Mouse (Mus musculus) adrenal gland, adult 8-10 months (tissue): ENCODE data around the gene Rabep1. TPM values are rescaled to one million over a fixed set of nuclear protein-coding genes. Genes with fewer than 3 reads are reported as not detected.
"Not testable (repeated sequence)": the region's sequence is repeated elsewhere in the genome, so short reads cannot be mapped to it uniquely, and the experiment has no call there.

Experiments
- DNase-seq: peaks from one replicate; pipeline ENCODE4 v3.0.0; 2022
- total RNA-seq, 4 experiments: library from RNA; stranded (reverse); gene quantifications; 2 replicates each; pipeline ENCODE4 v1.2.4; 2022

Gene Rabep1
- total RNA-seq, 4 experiments from 2014 or later, result 127 to 241 (median 172) TPM

- no peak for DNase-seq
Observed at GRCm38 (mm10) chr11:70833408-70833807, 11.2 kb upstream of the Rabep1 start.

GRCm38 (mm10) chr11:70833831-70834230 lies 10.7 kb upstream of the Rabep1 start:
- DNase-seq, result no peak

GRCm38 (mm10) chr11:70835381-70835831 lies 9.2 kb upstream of the Rabep1 start:
- DNase-seq, result no peak

- no peak for DNase-seq
Observed at GRCm38 (mm10) chr11:70837031-70837430, 7.5 kb upstream of the Rabep1 start.

- DNase-seq, result no peak
Observed at GRCm38 (mm10) chr11:70838610-70839009, 6.0 kb upstream of the Rabep1 start.

GRCm38 (mm10) chr11:70842983-70843382 lies 1.6 kb upstream of the Rabep1 start:
- DNase-seq, result no peak

GRCm38 (mm10) chr11:70843701-70844551 lies 652 bp upstream of the Rabep1 start:
- no peak for DNase-seq

- no peak for DNase-seq
Observed at GRCm38 (mm10) chr11:70845457-70845978, 940 bp downstream of the Rabep1 start.

- no peak for DNase-seq
Observed at GRCm38 (mm10) chr11:70846029-70846428, 1.5 kb downstream of the Rabep1 start.

GRCm38 (mm10) chr11:70860371-70860770 lies 15.8 kb downstream of the Rabep1 start:
- DNase-seq, result no peak

- not testable (repeated sequence) for DNase-seq
Observed at GRCm38 (mm10) chr11:70863204-70863603, 18.6 kb downstream of the Rabep1 start.

- DNase-seq, result no peak
Observed at GRCm38 (mm10) chr11:70865223-70865622, 20.6 kb downstream of the Rabep1 start.

GRCm38 (mm10) chr11:70869263-70869662 lies 24.7 kb downstream of the Rabep1 start:
- peak; percentile 56 for DNase-seq

GRCm38 (mm10) chr11:70869811-70870210 lies 25.2 kb downstream of the Rabep1 start:
- DNase-seq, result peak; percentile 68

GRCm38 (mm10) chr11:70870407-70870806 lies 25.8 kb downstream of the Rabep1 start:
- DNase-seq, result peak; percentile 90

- DNase-seq, result no peak
Observed at GRCm38 (mm10) chr11:70871110-70871509, 26.5 kb downstream of the Rabep1 start.

- peak; percentile 85 for DNase-seq
Observed at GRCm38 (mm10) chr11:70871766-70872330, 27.3 kb downstream of the Rabep1 start.

- no peak for DNase-seq
Observed at GRCm38 (mm10) chr11:70873846-70874613, 29.5 kb downstream of the Rabep1 start.

GRCm38 (mm10) chr11:70877670-70878069 lies 33.1 kb downstream of the Rabep1 start:
- DNase-seq, result no peak

GRCm38 (mm10) chr11:70882905-70883430 lies 38.4 kb downstream of the Rabep1 start:
- no peak for DNase-seq

GRCm38 (mm10) chr11:70890643-70891042 lies 46.1 kb downstream of the Rabep1 start:
- DNase-seq, result no peak

- no peak for DNase-seq
Observed at GRCm38 (mm10) chr11:70891616-70892015, 47.0 kb downstream of the Rabep1 start.

GRCm38 (mm10) chr11:70897680-70898079 lies 53.1 kb downstream of the Rabep1 start:
- no peak for DNase-seq
